Mouse (Mus musculus): ENCODE results near the gene Tcf7.

The Tcf7 gene

GRCm38 (mm10) chr11:52282774-52283595 is at the start of gene Tcf7:
TSS of gene Tcf7 (minus strand) at chr11:52283014.
- DNase-seq (ENCODE audit: low spot score) = peak; percentile 80

GRCm38 (mm10) chr11:52327313-52327712 is 44.5 kb upstream of the Tcf7 start:
- no peak for DNase-seq (ENCODE audit: low spot score)

- no peak for DNase-seq (ENCODE audit: low spot score)
These were observed 41.9 kb upstream of the Tcf7 start for GRCm38 (mm10) chr11:52324442-52325367.

GRCm38 (mm10) chr11:52321540-52321939 is 38.7 kb upstream of the Tcf7 start:
- DNase-seq (ENCODE audit: low spot score) = no peak

- no peak for DNase-seq (ENCODE audit: low spot score)
These were observed 37.7 kb upstream of the Tcf7 start for GRCm38 (mm10) chr11:52320529-52320928.

GRCm38 (mm10) chr11:52319664-52320063 is 36.9 kb upstream of the Tcf7 start:
- DNase-seq (ENCODE audit: low spot score) = no peak

- no peak for DNase-seq (ENCODE audit: low spot score)
These were observed 35.6 kb upstream of the Tcf7 start for GRCm38 (mm10) chr11:52318445-52318844.

- no peak for DNase-seq (ENCODE audit: low spot score)
These were observed 31.4 kb upstream of the Tcf7 start for GRCm38 (mm10) chr11:52314102-52314793.

- no peak for DNase-seq (ENCODE audit: low spot score)
These were observed 27.9 kb upstream of the Tcf7 start for GRCm38 (mm10) chr11:52310709-52311108.

GRCm38 (mm10) chr11:52309487-52309886 is 26.7 kb upstream of the Tcf7 start:
- no peak for DNase-seq (ENCODE audit: low spot score)

- no peak for DNase-seq (ENCODE audit: low spot score)
These were observed 23.6 kb upstream of the Tcf7 start for GRCm38 (mm10) chr11:52306431-52306830.

GRCm38 (mm10) chr11:52305266-52305665 is 22.5 kb upstream of the Tcf7 start:
- no peak for DNase-seq (ENCODE audit: low spot score)

- DNase-seq (ENCODE audit: low spot score) = no peak
These were observed 19.9 kb upstream of the Tcf7 start for GRCm38 (mm10) chr11:52302668-52303067.

GRCm38 (mm10) chr11:52299687-52300086 is 16.9 kb upstream of the Tcf7 start:
- no peak for DNase-seq (ENCODE audit: low spot score)

- DNase-seq (ENCODE audit: low spot score) = no peak
These were observed 16.1 kb upstream of the Tcf7 start for GRCm38 (mm10) chr11:52298955-52299354.

- peak; percentile 81 for DNase-seq (ENCODE audit: low spot score)
These were observed 14.5 kb upstream of the Tcf7 start for GRCm38 (mm10) chr11:52297352-52297751.

- no peak for DNase-seq (ENCODE audit: low spot score)
These were observed 11.3 kb upstream of the Tcf7 start for GRCm38 (mm10) chr11:52294103-52294502.

- no peak for DNase-seq (ENCODE audit: low spot score)
These were observed 10.1 kb upstream of the Tcf7 start for GRCm38 (mm10) chr11:52292894-52293293.

- DNase-seq (ENCODE audit: low spot score) = no peak
These were observed 9.5 kb upstream of the Tcf7 start for GRCm38 (mm10) chr11:52292346-52292745.

- DNase-seq (ENCODE audit: low spot score) = no peak
These were observed 4.1 kb upstream of the Tcf7 start for GRCm38 (mm10) chr11:52286958-52287305.

- DNase-seq (ENCODE audit: low spot score) = no peak
These were observed 3.6 kb upstream of the Tcf7 start for GRCm38 (mm10) chr11:52286301-52286957.

Measured in ovary, postnatal 36 days (tissue).